Mouse (Mus musculus) thymus, postnatal 14 days (tissue): ENCODE measurements around the gene Tmem128.

Experiments used
- DNase-seq: peaks from one replicate; pipeline ENCODE4 v3.0.0; 2021

Tmem128 gene

GRCm38 (mm10) chr5:38277936-38278600, 18.1 kb downstream of the Tmem128 start:
- DNase-seq = no peak

GRCm38 (mm10) chr5:38280075-38280474, 20.1 kb downstream of the Tmem128 start:
- DNase-seq = no peak

- no peak for DNase-seq
These were observed 25.7 kb downstream of the Tmem128 start for GRCm38 (mm10) chr5:38285724-38286123.

DNA sequence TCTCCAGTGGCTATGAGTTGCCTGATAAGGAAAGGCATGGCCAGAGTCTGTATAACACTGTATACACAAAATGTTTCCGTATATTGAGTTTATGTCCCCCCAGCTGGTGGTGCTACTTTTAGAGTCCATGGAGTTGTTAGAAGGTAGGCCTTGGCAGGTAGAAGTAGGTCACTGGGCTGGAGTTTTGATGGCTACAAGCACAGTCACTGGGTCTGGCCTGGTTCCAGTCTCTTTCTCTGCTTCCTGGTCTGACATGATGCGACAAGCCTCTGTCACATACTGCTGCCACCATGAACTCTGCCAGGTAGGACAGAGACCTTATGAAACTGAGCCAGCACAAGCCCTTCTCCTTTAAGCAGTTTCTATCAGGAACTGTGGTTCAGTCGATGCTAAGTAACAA, 28.5 kb downstream of the Tmem128 start:
- no peak for DNase-seq

DNA sequence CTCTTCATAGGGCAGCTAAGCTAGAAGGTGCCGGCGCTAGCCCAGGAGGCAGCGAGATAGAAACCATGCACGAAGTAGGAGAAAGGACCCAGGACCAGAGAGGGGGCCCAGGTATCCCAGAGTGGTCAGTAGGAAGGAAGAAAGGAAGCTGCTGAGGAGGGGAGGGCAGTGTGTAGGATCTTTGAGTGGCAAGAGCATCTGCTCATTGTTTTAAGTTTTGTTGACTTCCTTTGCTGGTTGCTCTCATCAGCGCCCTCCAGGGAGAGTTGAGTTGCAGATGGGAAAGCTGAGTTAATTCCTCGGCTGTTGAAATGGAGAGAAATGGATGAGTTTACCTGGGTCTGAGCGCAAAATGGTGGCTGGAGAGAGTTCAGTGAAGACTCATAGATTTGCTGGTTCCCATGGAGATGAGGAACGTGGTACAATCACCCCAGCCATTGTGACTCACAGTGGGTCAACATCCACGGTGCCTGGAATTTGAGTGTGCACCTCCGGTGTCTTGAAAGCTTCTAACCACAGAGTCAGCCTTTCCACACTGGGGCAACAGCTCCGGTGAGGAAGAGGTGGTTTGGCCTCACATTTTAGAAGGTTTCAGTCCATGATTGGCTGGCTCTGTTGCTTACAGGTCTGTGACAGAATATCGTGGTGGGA, 41.9 kb downstream of the Tmem128 start:
- DNase-seq = no peak

GRCm38 (mm10) chr5:38302651-38303050, 42.7 kb downstream of the Tmem128 start:
- DNase-seq = no peak

DNA sequence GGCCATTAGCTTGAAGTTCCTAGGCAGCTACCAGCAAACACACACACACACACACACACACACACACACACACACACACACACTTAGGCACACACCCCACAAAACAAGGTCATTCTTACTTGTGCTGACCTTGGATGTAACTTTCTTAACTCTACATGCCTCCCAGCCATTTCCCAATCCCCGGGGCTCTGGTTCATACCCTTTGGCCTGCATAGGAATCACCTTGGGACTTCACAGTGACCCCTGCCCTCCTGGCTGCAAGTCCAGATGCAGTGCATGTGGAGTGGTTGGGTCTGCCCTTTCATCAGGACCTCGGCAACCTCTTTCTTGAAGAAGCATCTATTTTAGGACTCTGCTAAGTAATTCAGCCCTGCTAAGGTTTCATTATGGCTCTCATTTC, 45.3 kb downstream of the Tmem128 start:
- DNase-seq = no peak

DNA sequence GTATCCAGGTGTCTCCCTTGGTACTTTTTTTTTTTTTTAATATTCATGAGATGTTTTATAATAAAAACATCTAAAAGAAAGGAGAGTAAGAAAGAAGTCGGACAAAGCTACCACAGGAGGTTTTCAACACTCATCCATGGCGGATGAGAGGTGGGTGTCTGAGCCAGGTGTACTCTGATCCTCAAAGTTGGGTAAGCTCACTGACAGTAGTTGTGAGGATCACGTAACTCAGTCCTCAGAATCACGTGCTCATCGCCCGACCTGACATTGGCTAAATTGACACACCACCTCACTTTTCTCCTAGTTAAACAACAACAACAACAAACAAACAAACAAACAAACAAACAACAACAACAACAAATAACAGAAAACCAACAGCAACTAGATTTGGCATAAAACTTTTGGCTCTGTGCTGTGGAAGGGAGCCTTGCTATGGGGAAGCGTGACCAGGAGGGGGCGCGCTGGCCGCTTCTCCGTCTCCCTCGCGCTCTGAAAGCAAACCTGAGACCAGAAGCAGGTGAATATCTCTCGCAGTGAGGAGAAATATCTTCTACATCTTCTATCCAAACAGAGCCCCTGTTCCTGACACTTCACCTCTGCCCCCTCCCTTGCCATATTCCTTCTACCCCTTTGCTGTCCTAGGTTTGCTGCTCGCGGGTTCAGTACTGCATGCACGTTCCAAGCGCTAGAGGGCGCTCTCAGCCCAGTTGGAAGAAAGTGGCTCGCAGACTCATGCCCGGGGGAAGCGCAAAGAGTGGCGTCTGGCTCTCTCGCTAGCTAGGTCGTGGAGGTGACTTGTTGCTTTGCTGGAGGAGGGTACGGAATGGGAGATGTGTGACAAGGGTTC, 47.5 kb downstream of the Tmem128 start:
- peak; percentile 86 for DNase-seq

- DNase-seq = peak; percentile 66
These were observed 48.9 kb downstream of the Tmem128 start for GRCm38 (mm10) chr5:38308873-38309272.

DNA sequence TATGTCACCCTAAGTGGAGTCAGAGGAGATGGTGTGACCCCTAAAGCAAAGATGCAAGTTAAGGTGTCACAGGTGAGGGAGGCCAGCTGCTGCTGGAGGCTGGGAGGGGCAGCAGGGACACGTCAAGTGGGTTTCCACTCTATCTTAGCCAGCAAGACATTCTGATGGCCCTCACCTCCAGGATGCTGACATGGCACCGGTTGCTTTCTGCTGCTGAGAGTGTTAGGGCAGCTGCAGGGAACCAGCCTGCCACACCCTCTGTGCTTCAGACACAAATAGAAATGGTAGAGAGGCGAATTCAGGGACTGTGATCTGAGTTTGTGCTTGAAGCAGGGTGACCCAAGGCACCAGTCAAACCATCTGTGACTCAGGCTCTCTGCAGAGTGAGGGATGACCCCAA, 49.8 kb downstream of the Tmem128 start:
- no peak for DNase-seq
